Mouse (Mus musculus) naive thymus-derived CD4-positive, alpha-beta T cell, adult 2 months (primary cell): ENCODE results near the gene Utp4.

Experiments
- DNase-seq: peaks from one replicate; pipeline ENCODE4 v3.0.0-alpha.2; 2011; ENCODE audit warnings: low read depth

The Utp4 gene

GRCm38 (mm10) chr8:106937081-106937800 is 43.8 kb downstream of the Utp4 start:
- no peak for DNase-seq

GRCm38 (mm10) chr8:106941806-106942205 is 48.4 kb downstream of the Utp4 start:
- no peak for DNase-seq

- no peak for DNase-seq
Measured at GRCm38 (mm10) chr8:106943874-106944418, 50.5 kb downstream of the Utp4 start.

GRCm38 (mm10) chr8:106944756-106945155 is 51.3 kb downstream of the Utp4 start:
- DNase-seq, result no peak

GRCm38 (mm10) chr8:106948678-106949243 is 55.3 kb downstream of the Utp4 start:
- DNase-seq, result no peak

- DNase-seq, result no peak
Measured at GRCm38 (mm10) chr8:106951707-106952106, 58.3 kb downstream of the Utp4 start.

GRCm38 (mm10) chr8:106953571-106953970 is 60.1 kb downstream of the Utp4 start:
- no peak for DNase-seq

- no peak for DNase-seq
Measured at GRCm38 (mm10) chr8:106957086-106957485, 63.6 kb downstream of the Utp4 start.

- no peak for DNase-seq
Measured at GRCm38 (mm10) chr8:106958212-106958611, 64.8 kb downstream of the Utp4 start.

- DNase-seq, result no peak
Measured at GRCm38 (mm10) chr8:106959626-106960025, 66.2 kb downstream of the Utp4 start.

GRCm38 (mm10) chr8:106962322-106962721 is 68.9 kb downstream of the Utp4 start:
- no peak for DNase-seq

GRCm38 (mm10) chr8:106963365-106963764 is 69.9 kb downstream of the Utp4 start:
- no peak for DNase-seq

- DNase-seq, result no peak
Measured at GRCm38 (mm10) chr8:106964573-106964972, 71.1 kb downstream of the Utp4 start.

- no peak for DNase-seq
Measured at GRCm38 (mm10) chr8:106969964-106970363, 76.5 kb downstream of the Utp4 start.

- DNase-seq, result no peak
Measured at GRCm38 (mm10) chr8:106971916-106972315, 78.5 kb downstream of the Utp4 start.
